Mouse (Mus musculus) lung, embryonic 15.5 days (tissue): ENCODE data around the gene Shc3. TPM values are rescaled to one million over a fixed set of nuclear protein-coding genes. Genes with fewer than 3 reads are reported as not detected.

Experiments
- ATAC-seq: fragments of 200-750 bp; cut with Nextera tagmentation; 2 replicates; pipeline ENCODE4 v1.8.0; 2017; ENCODE audit warnings: moderate number of reproducible peaks, borderline replicate concordance; ENCODE audit not compliant: low FRiP score, low TSS enrichment; ENCODE audit errors: extremely low read depth
- H3K27ac ChIP-seq: fragments of 300-500 bp; sonication (generic); 2 replicates; pipeline ENCODE4 v1.5.1; 2015; ENCODE audit warnings: moderate library complexity, mild to moderate bottlenecking, inconsistent platforms
- H3K27me3 ChIP-seq: fragments of 300-500 bp; sonication (generic); 2 replicates; pipeline ENCODE4 v1.6.1; 2015; ENCODE audit warnings: inconsistent platforms
- H3K36me3 ChIP-seq: fragments of 300-500 bp; sonication (generic); 2 replicates; pipeline ENCODE4 v1.6.1; 2015; ENCODE audit warnings: inconsistent platforms
- H3K4me1 ChIP-seq: fragments of 300-500 bp; sonication (generic); 2 replicates; pipeline ENCODE4 v1.6.1; 2015; ENCODE audit warnings: inconsistent platforms
- H3K4me2 ChIP-seq: fragments of 300-500 bp; sonication (generic); 2 replicates; pipeline ENCODE4 v1.6.1; 2015; ENCODE audit warnings: inconsistent platforms, mild to moderate bottlenecking, moderate library complexity
- H3K4me3 ChIP-seq: fragments of 300-500 bp; sonication (generic); 2 replicates; pipeline ENCODE4 v1.5.1; 2015; ENCODE audit warnings: mild to moderate bottlenecking, inconsistent platforms
- H3K9ac ChIP-seq: fragments of 300-500 bp; sonication (generic); 2 replicates; pipeline ENCODE4 v1.6.1; 2015; ENCODE audit warnings: inconsistent platforms
- H3K9me3 ChIP-seq: fragments of 300-500 bp; sonication (generic); 2 replicates; pipeline ENCODE4 v1.6.1; 2016; ENCODE audit warnings: inconsistent platforms
- WGBS: fragments of 180-500 bp; shearing (Covaris S2); methylation state at CpG from one replicate; pipeline ENCODE4 v1.1.7; 2015; 5-methylcytosine and 5-hydroxymethylcytosine counted together
- polyA plus RNA-seq: library from polyadenylated mRNA; unstranded; fragments of >200 nt; fragmentation: Nextera tagmentation; extraction: Ambion mirVana; gene quantifications from 2 replicates; pipeline ENCODE4 v1.2.1, GENCODE M21; 2015

The Shc3 gene
- polyA plus RNA-seq, 1 experiment from 2014 or later: 0.25 TPM

DNA sequence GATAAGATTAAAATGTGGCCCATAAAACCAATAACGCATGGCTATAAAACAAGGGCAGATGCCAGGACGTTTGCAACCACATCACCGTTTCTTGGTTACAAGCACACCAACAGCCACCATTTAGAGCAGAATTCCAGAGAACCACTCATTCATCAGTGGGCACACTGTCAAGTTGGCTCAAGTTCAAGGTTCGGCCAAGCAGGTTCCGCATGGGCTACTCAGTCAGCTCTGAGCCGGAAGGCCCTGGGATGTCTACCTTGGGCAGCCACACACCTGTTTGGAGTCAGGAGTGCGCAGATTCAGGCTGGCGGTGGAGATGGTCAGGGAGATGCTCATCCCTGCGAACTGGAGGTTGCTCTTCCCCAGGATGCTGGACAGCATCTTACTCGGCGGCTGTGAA is 89.4 kb downstream of the Shc3 start:
- ATAC-seq: no peak
- Histone ChIP-seq H3K4me2 (no peak overlapping the region), H3K4me3 (no peak overlapping the region), H3K4me1 (no peaks in the 10 kb centered on the region), H3K36me3 (no peaks in the 10 kb centered on the region), H3K9me3 (no peaks in the 10 kb centered on the region), H3K27me3 (no peaks in the 10 kb centered on the region), H3K9ac (no peak overlapping the region), H3K27ac (no peak overlapping the region)
- WGBS: 76% methylated on average over 11 of the region's 11 CpGs

DNA sequence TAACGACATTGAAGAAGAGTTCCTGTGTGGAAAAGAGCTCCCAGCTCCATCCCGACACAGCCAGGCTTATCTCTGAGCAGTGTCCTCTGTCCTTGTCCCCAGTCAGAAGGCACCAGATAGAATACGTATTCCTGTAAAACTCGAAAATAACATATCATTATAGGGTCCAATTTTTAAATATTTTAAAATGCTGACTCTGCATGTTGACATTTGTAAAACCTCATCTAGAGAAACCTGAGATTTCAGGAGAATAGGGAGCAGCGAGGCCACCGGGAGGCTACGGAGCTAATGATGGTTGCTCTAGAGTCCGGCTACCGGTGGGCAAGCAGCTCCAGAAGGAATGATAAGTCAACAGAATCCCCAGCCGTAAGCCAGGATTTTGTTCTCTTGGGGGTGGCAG is 92.2 kb downstream of the Shc3 start:
- H3K9ac ChIP-seq: no peak overlapping the region
- no peaks in the 10 kb centered on the region for H3K36me3 ChIP-seq
- no peaks in the 10 kb centered on the region for H3K9me3 ChIP-seq
- no peaks in the 10 kb centered on the region for H3K27me3 ChIP-seq
- H3K27ac ChIP-seq: no peak overlapping the region
- H3K4me1 ChIP-seq: no peaks in the 10 kb centered on the region
- 77% methylated on average over 10 of the region's 10 CpGs for WGBS
- no peak for ATAC-seq
- no peak overlapping the region for H3K4me3 ChIP-seq
- H3K4me2 ChIP-seq: no peak overlapping the region

DNA sequence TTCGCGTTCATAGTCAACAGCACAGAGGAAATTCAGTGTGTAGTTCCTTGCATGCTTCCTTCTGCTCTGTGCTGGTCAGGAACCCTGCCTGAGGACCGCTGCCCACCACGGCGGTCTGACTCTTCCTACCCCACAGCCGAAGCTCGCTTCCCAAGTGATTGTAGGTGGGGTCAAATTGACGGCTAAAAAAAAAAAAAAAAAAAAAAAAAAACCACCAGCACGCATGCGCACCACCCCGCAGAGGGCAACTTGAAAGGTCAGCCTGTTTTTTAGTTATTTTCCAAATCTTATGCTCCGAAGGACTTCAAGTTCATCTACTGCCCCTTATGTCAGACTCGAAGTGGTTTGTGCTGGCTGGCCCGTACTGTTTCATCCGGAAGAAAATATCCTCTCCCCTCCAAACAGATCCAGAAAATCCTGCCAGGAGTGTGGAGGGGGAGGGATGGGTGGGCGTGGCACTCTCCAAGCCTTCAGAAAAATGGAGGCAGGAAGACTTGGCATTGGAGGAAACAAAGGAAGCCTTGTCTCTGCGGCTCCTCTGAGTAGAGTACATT is 100.4 kb downstream of the Shc3 start:
- H3K36me3 ChIP-seq: no peaks in the 10 kb centered on the region
- no peaks in the 10 kb centered on the region for H3K4me1 ChIP-seq
- H3K9me3 ChIP-seq: no peaks in the 10 kb centered on the region
- H3K4me3 ChIP-seq: no peak overlapping the region
- no peak overlapping the region for H3K9ac ChIP-seq
- ATAC-seq: no peak
- peak overlapping the region; percentile 6; the same call in 1 of the 2 replicates for H3K4me2 ChIP-seq
- WGBS: 63% methylated on average over 17 of the region's 17 CpGs
- H3K27ac ChIP-seq: no peak overlapping the region
- no peaks in the 10 kb centered on the region for H3K27me3 ChIP-seq

GRCm38 (mm10) chr13:51466117-51466841 is 102.9 kb downstream of the Shc3 start:
- Histone ChIP-seq H3K9me3 (no peaks in the 10 kb centered on the region), H3K9ac (no peak overlapping the region), H3K27me3 (no peaks in the 10 kb centered on the region), H3K36me3 (no peaks in the 10 kb centered on the region), H3K27ac (no peak overlapping the region), H3K4me3 (no peak overlapping the region), H3K4me1 (no peaks in the 10 kb centered on the region), H3K4me2 (no peak overlapping the region)
- no peak for ATAC-seq
- 62% methylated on average over 14 of the region's 14 CpGs for WGBS

DNA sequence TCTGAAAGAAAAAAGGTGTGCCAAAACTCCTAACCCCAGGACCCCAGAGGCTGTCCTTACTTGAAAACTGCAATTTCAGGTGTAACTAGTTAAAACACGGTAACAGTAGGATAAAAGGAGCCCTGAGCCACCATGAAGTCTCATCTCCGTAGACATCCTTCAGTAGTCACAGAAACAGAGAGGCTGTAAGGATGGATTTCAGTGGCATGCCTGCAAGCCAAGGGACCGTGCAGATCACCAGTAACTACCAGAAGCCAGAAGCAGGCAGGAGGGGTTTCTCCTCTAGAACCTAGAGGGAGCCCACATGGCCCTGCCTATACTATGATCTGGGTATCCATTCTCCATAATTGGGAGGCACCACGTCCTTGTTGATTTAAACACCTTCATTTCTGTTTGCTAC is 104.9 kb downstream of the Shc3 start:
- H3K4me3 ChIP-seq: no peak overlapping the region
- H3K36me3 ChIP-seq: no peaks in the 10 kb centered on the region
- no peak for ATAC-seq
- no peak overlapping the region for H3K4me2 ChIP-seq
- no peaks in the 10 kb centered on the region for H3K9me3 ChIP-seq
- no peak overlapping the region for H3K27ac ChIP-seq
- H3K9ac ChIP-seq: no peak overlapping the region
- WGBS: 62% methylated on average over 4 of the region's 4 CpGs
- H3K27me3 ChIP-seq: no peaks in the 10 kb centered on the region
- no peaks in the 10 kb centered on the region for H3K4me1 ChIP-seq

GRCm38 (mm10) chr13:51456190-51456878 is 112.9 kb downstream of the Shc3 start:
- Histone ChIP-seq H3K4me1 (no peaks in the 10 kb centered on the region), H3K27ac (no peak overlapping the region), H3K4me3 (no peak overlapping the region), H3K27me3 (no peaks in the 10 kb centered on the region), H3K9me3 (no peaks in the 10 kb centered on the region), H3K36me3 (no peaks in the 10 kb centered on the region), H3K9ac (no peak overlapping the region), H3K4me2 (no peak overlapping the region)
- 12% methylated on average over 4 of the region's 4 CpGs for WGBS
- no peak for ATAC-seq

- Histone ChIP-seq H3K9ac (no peak overlapping the region), H3K27me3 (no peaks in the 10 kb centered on the region), H3K4me1 (no peaks in the 10 kb centered on the region), H3K27ac (no peak overlapping the region), H3K9me3 (no peaks in the 10 kb centered on the region), H3K4me3 (no peak overlapping the region), H3K36me3 (no peaks in the 10 kb centered on the region), H3K4me2 (no peak overlapping the region)
- 47% methylated on average over 4 of the region's 4 CpGs for WGBS
- ATAC-seq: no peak
Observed at GRCm38 (mm10) chr13:51446550-51446949, 122.7 kb downstream of the Shc3 start.

DNA sequence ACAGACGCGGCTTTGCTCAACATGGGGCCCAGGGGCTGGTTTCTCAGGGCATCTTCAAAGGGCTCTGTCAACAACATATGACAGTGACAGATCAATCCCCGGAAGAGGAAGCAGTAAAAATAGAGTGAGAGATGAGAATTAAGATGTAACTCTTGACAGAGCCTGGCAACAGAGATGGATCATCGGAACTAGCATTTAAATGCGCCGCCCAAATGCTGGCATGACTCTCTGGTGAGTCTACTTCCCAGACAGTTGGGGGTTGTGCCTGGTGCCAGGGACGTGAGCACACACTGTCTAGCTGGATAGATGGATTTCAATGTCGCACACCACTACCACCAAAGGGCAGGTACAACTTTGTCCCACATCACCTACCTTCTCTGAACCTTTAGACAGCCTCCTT is 126.3 kb downstream of the Shc3 start:
- WGBS: 62% methylated on average over 8 of the region's 8 CpGs
- Histone ChIP-seq H3K27me3 (no peaks in the 10 kb centered on the region), H3K4me2 (no peak overlapping the region), H3K36me3 (no peaks in the 10 kb centered on the region), H3K27ac (no peak overlapping the region), H3K4me3 (no peak overlapping the region), H3K9me3 (no peaks in the 10 kb centered on the region), H3K9ac (no peak overlapping the region), H3K4me1 (no peaks in the 10 kb centered on the region)
- no peak for ATAC-seq

DNA sequence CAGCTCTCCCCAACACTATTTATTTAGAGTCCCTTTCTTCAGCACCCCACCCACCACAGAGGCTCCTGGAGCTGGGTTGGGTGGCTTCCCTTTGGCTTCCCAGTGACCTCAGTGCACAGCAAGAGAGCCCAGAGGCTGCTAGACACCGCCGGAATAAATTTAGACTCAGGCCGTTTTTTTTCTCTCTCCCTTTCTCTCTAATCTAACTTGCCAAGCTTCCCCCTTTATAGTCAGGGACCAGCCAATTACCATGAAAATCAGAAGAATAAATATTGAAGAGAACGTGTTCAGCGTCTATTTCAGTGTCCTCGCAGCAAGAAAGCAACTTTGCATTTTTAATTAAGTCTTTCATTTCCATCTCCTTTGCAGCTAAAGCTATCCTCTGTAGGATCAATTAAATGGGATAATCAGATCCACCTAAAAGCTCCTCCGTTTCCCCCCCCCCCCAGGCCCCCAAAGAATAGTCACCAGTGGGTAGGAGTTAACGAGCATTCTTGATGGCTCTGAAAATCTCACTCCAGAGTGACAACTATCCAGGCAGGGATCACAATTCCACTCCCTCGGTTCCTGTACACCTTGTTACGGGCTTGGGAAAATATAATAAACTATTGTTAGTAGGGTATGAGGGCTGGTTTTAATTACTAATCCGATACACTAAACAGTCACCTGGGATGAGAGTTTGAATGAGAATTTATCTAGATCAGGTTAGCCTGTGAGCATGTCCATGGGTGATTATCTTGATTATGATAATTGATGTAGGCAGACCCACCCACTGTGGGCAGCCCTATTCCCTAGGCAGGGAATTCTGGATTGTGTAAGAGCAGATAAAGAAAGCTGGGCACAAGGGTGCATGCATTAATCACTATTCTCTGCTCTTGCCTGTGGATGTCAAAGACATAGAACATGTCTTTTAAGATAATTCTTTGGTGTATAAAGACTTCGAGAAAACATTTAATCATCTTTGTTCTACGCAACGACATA is 131.8 kb downstream of the Shc3 start:
- H3K9me3 ChIP-seq: no peaks in the 10 kb centered on the region
- no peak overlapping the region for H3K4me2 ChIP-seq
- H3K36me3 ChIP-seq: no peaks in the 10 kb centered on the region
- H3K27ac ChIP-seq: no peak overlapping the region
- H3K4me3 ChIP-seq: no peak overlapping the region
- no peaks in the 10 kb centered on the region for H3K4me1 ChIP-seq
- H3K9ac ChIP-seq: no peak overlapping the region
- ATAC-seq: no peak
- no peaks in the 10 kb centered on the region for H3K27me3 ChIP-seq
- 82% methylated on average over 14 of the region's 14 CpGs for WGBS

DNA sequence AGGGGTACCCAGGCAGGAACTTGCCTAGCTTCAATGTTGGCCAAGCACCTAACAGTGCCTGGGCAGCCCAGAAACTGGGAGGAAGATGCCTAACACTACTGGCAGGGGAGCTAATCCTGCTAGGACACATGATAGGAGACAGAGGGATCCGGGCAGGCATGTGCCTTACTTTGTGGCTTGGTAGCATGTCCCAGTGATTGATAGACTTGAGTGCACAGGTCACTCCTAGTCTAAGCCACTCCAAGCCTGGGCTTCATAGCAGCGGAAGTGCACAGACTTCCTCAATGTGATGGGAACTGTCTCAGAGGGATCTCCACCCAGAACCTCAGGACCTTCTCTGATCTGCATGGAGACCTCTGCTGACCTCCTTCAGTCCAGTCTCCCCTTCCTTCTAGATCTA is 134.1 kb downstream of the Shc3 start:
- H3K4me1 ChIP-seq: no peaks in the 10 kb centered on the region
- WGBS: 29% methylated on average over 2 of the region's 2 CpGs
- no peak overlapping the region for H3K4me3 ChIP-seq
- no peak overlapping the region for H3K9ac ChIP-seq
- H3K9me3 ChIP-seq: no peaks in the 10 kb centered on the region
- H3K36me3 ChIP-seq: no peaks in the 10 kb centered on the region
- no peak for ATAC-seq
- H3K27ac ChIP-seq: no peak overlapping the region
- no peak overlapping the region for H3K4me2 ChIP-seq
- H3K27me3 ChIP-seq: no peaks in the 10 kb centered on the region

DNA sequence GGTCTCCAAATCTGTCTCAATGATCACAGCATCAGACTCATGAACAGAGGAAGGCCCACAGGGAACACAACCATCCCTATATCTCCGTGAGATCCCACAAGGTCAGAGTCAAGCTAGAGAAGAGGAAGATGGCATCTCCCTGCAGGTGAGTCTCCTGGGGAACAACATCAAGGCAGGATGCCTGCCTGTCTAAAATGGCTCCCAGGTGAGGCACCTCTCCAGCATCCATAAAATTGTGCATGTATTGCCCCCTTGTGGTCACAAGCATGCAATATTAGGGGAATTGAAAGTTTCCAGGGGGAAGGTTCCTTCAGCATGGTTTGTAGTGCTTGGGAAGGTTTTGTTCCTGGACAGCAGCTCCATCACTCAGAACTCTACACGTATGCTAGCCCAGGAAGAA is 134.8 kb downstream of the Shc3 start:
- Histone ChIP-seq H3K36me3 (no peaks in the 10 kb centered on the region), H3K27me3 (no peaks in the 10 kb centered on the region), H3K27ac (no peak overlapping the region), H3K9ac (no peak overlapping the region), H3K4me2 (no peak overlapping the region), H3K4me1 (no peaks in the 10 kb centered on the region), H3K9me3 (no peaks in the 10 kb centered on the region), H3K4me3 (no peak overlapping the region)
- 66% methylated on average over 2 of the region's 2 CpGs for WGBS
- no peak for ATAC-seq
